Mouse (Mus musculus): ENCODE data around the gene Vmn1r193. TPM values are rescaled to one million over a fixed set of nuclear protein-coding genes. Genes with fewer than 3 reads are reported as not detected.

The Vmn1r193 gene
- polyA plus RNA-seq (2012; ENCODE audit: low replicate concordance): not detected in 2 replicates

DNA sequence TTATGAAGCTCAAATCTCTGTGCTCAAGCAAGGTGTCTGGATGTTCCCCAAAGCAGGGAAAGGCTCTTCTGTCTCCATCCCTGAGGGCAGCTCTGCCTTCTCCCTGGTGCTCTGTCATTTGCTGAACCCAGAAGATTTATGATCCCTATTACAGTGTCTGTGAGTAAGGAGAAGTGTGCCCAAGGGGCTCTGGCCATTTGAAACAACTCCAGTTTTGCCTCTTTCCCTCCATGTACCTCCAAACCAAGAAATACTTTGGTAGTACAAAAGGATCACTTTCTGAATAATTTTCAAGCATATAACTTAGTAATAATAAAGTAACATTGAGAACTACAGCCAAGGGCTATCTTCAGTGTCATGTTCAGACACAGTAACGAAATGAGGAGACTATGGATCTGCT is at the start of gene Vmn1r193:
Vmn1r193 (minus strand) TSS at position 101 of the 400 bp plus-strand sequence.

DNA sequence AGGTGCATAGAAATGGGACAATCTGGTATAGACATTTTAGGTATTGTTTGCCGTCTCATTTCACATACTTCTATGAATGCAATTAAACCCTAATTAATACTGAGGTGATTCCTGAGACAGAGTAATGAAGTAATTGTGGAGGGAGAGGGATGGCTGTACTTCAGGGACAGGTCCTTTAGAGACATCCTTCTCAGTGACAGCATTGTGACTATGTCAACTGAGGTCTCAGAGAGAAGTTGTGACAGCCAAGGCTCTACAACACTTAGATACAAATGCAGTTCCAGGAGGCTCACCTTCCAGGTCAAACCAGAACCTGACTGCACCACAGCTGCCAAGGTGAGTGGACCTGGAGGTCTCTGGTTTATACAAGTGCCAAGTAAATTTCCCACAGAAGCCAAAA is 47.3 kb upstream of the Vmn1r193 start, which contains the start of gene Vmn1r195:
Vmn1r195 (plus strand) TSS at position 301 of the 400 bp plus-strand sequence.

DNA sequence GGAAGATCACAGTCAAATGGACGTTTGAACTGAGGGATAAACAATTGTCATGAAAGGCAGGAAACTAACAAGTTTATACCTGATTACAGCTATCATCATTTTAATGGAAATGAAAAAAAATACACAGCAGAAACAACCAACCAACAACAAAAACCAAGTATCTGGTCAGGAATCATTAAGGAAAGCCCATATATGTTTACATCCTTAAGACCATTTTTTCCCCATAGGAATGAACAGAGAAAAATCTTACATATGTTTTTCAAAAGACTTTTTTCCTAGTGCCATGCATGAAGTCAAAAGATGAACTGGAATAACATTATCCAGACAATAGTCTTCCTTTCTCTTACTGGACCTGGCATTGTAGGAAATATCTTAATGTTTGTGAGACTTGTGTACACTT is 21.0 kb upstream of the Vmn1r193 start, which contains the start of gene Vmn1r194:
Vmn1r194 (plus strand) TSS at position 301 of the 400 bp plus-strand sequence.

DNA sequence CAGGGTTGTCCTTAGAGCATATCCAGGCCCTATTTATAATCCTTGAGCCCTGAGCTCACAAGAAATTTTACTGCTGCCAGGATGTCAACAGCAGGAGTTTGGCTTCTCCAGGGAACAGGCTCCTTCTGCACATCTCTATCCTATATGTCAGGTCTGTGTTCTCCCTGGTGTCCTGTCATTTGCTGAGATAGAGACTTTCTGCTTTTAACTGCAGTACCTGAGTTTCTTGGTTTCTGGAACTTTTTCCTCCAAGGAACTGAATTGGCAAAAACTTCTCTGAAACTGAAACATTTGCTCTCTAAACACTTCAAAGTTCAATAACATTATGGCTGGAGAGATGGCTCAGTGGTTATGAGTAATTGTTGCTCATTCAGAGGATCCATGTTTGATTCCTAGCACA is 31.9 kb downstream of the Vmn1r193 start, which contains the start of gene Vmn1r192:
Vmn1r192 (minus strand) TSS at position 101 of the 400 bp plus-strand sequence.

GRCm38 (mm10) chr13:22183869-22184268 is 39.1 kb downstream of the Vmn1r193 start, which contains the start of gene Vmn1r191:
Vmn1r191 (minus strand) TSS chr13:22183969.

Other genes with a start within 250 kb of the Vmn1r193 start
- not detected in 2 replicates for gene Pom121l2, start 242.0 kb downstream of the Vmn1r193 start, polyA plus RNA-seq (2012; ENCODE audit: low replicate concordance)
- gene Prss16, start 213.4 kb downstream of the Vmn1r193 start, polyA plus RNA-seq (2012; ENCODE audit: low replicate concordance): 0.55 and 1.3 TPM in 2 replicates
- gene Hist1h2ah, start 187.6 kb downstream of the Vmn1r193 start, polyA plus RNA-seq (2012; ENCODE audit: low replicate concordance): 0.54 and 2.4 TPM in 2 replicates
- gene Hist1h2bk, start 187.3 kb downstream of the Vmn1r193 start, polyA plus RNA-seq (2012; ENCODE audit: low replicate concordance): 2.3 and 6.0 TPM in 2 replicates
- 17.4 and 21.6 TPM in 2 replicates for gene Hist1h4i, start 181.8 kb downstream of the Vmn1r193 start, polyA plus RNA-seq (2012; ENCODE audit: low replicate concordance)
- 5.8 and 8.8 TPM in 2 replicates for gene Hist1h2ag, start 180.2 kb downstream of the Vmn1r193 start, polyA plus RNA-seq (2012; ENCODE audit: low replicate concordance)
- 4.1 and 4.8 TPM in 2 replicates for gene Hist1h2bj, start 179.9 kb downstream of the Vmn1r193 start, polyA plus RNA-seq (2012; ENCODE audit: low replicate concordance)
- not detected in 2 replicates for gene Vmn1r188, start 138.7 kb downstream of the Vmn1r193 start, polyA plus RNA-seq (2012; ENCODE audit: low replicate concordance)
- gene Vmn1r189, start 117.3 kb downstream of the Vmn1r193 start, polyA plus RNA-seq (2012; ENCODE audit: low replicate concordance): not detected in 2 replicates
- gene Vmn1r191, start 39.2 kb downstream of the Vmn1r193 start, polyA plus RNA-seq (2012; ENCODE audit: low replicate concordance): not detected in 2 replicates
- gene Vmn1r192, start 32.0 kb downstream of the Vmn1r193 start, polyA plus RNA-seq (2012; ENCODE audit: low replicate concordance): not detected in 2 replicates
- not detected in 2 replicates for gene Vmn1r194, start 21.1 kb upstream of the Vmn1r193 start, polyA plus RNA-seq (2012; ENCODE audit: low replicate concordance)
- gene Vmn1r195, start 47.4 kb upstream of the Vmn1r193 start, polyA plus RNA-seq (2012; ENCODE audit: low replicate concordance): not detected in 2 replicates
- not detected in 2 replicates for gene Vmn1r196, start 66.8 kb upstream of the Vmn1r193 start, polyA plus RNA-seq (2012; ENCODE audit: low replicate concordance)
- not detected in 2 replicates for gene Vmn1r197, start 101.4 kb upstream of the Vmn1r193 start, polyA plus RNA-seq (2012; ENCODE audit: low replicate concordance)
- not detected in 2 replicates for gene Vmn1r198, start 127.2 kb upstream of the Vmn1r193 start, polyA plus RNA-seq (2012; ENCODE audit: low replicate concordance)
- not detected in 2 replicates for gene Vmn1r199, start 156.7 kb upstream of the Vmn1r193 start, polyA plus RNA-seq (2012; ENCODE audit: low replicate concordance)
- not detected in 2 replicates for gene Vmn1r200, start 167.2 kb upstream of the Vmn1r193 start, polyA plus RNA-seq (2012; ENCODE audit: low replicate concordance)
- gene Vmn1r201, start 248.8 kb upstream of the Vmn1r193 start, polyA plus RNA-seq (2012; ENCODE audit: low replicate concordance): not detected in 2 replicates

Measured in hematopoietic multipotent progenitor cell, adult 10-12 weeks (in vitro differentiated cells).